Mouse (Mus musculus): ENCODE measurements around the gene Sdccag8. TPM values are rescaled to one million over a fixed set of nuclear protein-coding genes. Genes with fewer than 3 reads are reported as not detected.

Gene Sdccag8
- polyA plus RNA-seq, 1 experiment from 2014 or later: 14.6 TPM

DNA sequence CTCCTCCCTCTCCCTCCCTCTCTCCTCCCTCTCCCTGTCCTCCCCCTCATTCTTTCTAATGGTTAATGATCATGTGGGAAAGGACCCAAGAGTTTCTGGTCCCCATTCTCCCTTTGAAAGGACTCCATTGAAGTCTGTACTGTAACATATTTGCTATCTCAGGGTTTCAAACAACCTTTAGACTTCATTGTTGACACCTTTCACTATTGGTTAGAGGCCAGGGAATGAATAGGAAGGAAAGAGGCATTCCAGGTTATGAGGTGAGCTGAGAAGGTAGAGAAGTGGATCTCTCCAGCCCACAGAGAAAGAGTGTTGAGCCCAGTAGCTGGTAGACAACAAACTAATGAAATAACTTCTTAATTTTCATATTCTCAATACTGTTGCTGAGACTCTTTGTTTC, 59.7 kb downstream of the Sdccag8 start:
- Histone ChIP-seq H3K36me3 (ENCODE audit: control insufficient read depth, insufficient read depth, low read length) (no peaks in the 10 kb centered on the region), H3K4me1 (ENCODE audit: control insufficient read depth, insufficient read depth, low read length) (0 out of 2 replicates have a peak, but pooled peaks cover 2% of the 10 kb centered on the region), H3K4me2 (ENCODE audit: low read depth, severe bottlenecking) (no peak overlapping the region), H3K27me3 (ENCODE audit: control insufficient read depth, insufficient read depth, low read length) (no peaks in the 10 kb centered on the region), H3K9ac (ENCODE audit: low read length) (no peak overlapping the region), H3K4me3 (ENCODE audit: low read depth, low read length) (no peak overlapping the region), H3K9me3 (ENCODE audit: control insufficient read depth, low read length) (no peaks in the 10 kb centered on the region), H3K27ac (replicated peaks; ENCODE audit: low read depth, low read length) (no peak overlapping the region)
- ATAC-seq (ENCODE audit: insufficient number of reproducible peaks, low FRiP score, low TSS enrichment, low read depth) (no peak), DNase-seq (ENCODE audit: low spot score) (no peak)

DNA sequence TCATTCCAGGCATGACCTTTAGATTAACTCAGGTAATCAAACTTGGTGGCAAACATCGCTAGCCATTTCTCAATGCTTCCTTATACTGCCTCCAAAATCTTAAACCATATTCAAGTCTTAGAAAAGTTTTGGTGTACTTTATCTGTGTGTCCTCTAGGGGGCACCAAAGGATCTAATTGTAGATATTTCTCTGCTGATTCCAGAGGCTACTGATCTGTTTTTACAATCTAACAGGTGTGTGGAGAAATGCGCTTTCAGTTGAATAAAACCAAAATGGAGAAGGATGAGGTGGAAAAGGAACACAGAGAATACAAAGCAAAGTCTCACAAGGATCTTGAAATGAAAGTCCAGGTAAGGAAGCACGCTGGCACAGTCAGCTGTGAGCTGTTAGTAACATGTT, 63.3 kb downstream of the Sdccag8 start:
- no peak for ATAC-seq (ENCODE audit: insufficient number of reproducible peaks, low FRiP score, low TSS enrichment, low read depth)
- 41% methylated on average over 3 of the region's 3 CpGs for WGBS

DNA sequence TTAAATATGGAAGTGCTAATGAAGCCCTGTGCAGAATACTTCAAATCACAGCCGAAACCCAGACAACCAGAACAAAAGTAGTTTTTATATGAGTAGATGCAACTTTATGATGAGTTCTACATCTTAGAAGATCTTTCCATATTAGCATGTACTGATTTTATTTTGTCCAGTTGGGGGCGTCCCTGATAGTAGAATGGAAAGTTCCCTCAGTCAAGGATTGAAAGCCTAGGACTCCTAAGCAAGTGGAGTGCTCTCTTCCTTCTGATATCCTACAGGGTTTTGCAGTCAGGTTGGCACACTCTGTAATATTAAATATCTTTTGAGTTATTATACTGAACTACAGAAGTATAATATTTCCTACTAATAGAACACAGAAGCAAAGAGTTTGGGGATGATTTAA, 64.5 kb downstream of the Sdccag8 start:
- WGBS: 65% methylated on average over 2 of the region's 2 CpGs
- H3K4me3 ChIP-seq (ENCODE audit: low read depth, low read length): no peak overlapping the region
- ATAC-seq (ENCODE audit: insufficient number of reproducible peaks, low FRiP score, low TSS enrichment, low read depth): no peak
- DNase-seq (ENCODE audit: low spot score): peak; percentile 14
- no peak overlapping the region for H3K9ac ChIP-seq (ENCODE audit: low read length)
- H3K4me1 ChIP-seq (ENCODE audit: control insufficient read depth, insufficient read depth, low read length): no peaks in the 10 kb centered on the region
- H3K27ac ChIP-seq (replicated peaks; ENCODE audit: low read depth, low read length): no peak overlapping the region
- no peaks in the 10 kb centered on the region for H3K36me3 ChIP-seq (ENCODE audit: control insufficient read depth, insufficient read depth, low read length)
- no peak overlapping the region for H3K4me2 ChIP-seq (ENCODE audit: low read depth, severe bottlenecking)
- H3K27me3 ChIP-seq (ENCODE audit: control insufficient read depth, insufficient read depth, low read length): no peaks in the 10 kb centered on the region
- no peaks in the 10 kb centered on the region for H3K9me3 ChIP-seq (ENCODE audit: control insufficient read depth, low read length)

More for the DNA sequence above, 63.3 kb downstream of the Sdccag8 start:
- Histone ChIP-seq H3K36me3 (ENCODE audit: control insufficient read depth, insufficient read depth, low read length) (no peaks in the 10 kb centered on the region), H3K27ac (replicated peaks; ENCODE audit: low read depth, low read length) (no peak overlapping the region), H3K4me2 (ENCODE audit: low read depth, severe bottlenecking) (no peak overlapping the region), H3K9ac (ENCODE audit: low read length) (no peak overlapping the region), H3K9me3 (ENCODE audit: control insufficient read depth, low read length) (no peaks in the 10 kb centered on the region), H3K27me3 (ENCODE audit: control insufficient read depth, insufficient read depth, low read length) (no peaks in the 10 kb centered on the region), H3K4me3 (ENCODE audit: low read depth, low read length) (no peak overlapping the region), H3K4me1 (ENCODE audit: control insufficient read depth, insufficient read depth, low read length) (no peaks in the 10 kb centered on the region)
- DNase-seq (ENCODE audit: low spot score): peak; percentile 28

DNA sequence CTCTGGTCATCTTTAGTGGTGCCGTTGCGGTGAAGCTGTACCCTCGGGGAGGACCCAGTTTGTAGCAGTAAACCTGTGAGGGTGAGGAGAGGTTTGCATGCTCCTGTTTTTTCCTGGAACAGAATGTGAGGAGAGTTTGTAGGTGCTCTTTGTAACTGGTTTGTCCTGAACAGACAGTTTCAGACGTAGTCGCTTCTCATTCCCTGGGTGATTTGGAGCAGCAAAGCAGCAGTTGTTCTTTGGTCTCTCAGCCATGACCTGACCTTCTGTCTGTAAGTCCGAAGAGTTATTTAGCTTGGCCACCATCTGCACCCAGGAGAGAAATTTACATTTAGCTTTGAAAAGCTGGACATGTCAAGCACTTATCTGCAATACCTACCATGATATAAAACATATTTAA, 65.2 kb downstream of the Sdccag8 start:
- Histone ChIP-seq H3K4me2 (ENCODE audit: low read depth, severe bottlenecking) (no peak overlapping the region), H3K27ac (replicated peaks; ENCODE audit: low read depth, low read length) (no peak overlapping the region), H3K9ac (ENCODE audit: low read length) (no peak overlapping the region), H3K36me3 (ENCODE audit: control insufficient read depth, insufficient read depth, low read length) (no peaks in the 10 kb centered on the region), H3K9me3 (ENCODE audit: control insufficient read depth, low read length) (no peaks in the 10 kb centered on the region), H3K27me3 (ENCODE audit: control insufficient read depth, insufficient read depth, low read length) (no peaks in the 10 kb centered on the region), H3K4me3 (ENCODE audit: low read depth, low read length) (no peak overlapping the region), H3K4me1 (ENCODE audit: control insufficient read depth, insufficient read depth, low read length) (no peaks in the 10 kb centered on the region)
- DNase-seq (ENCODE audit: low spot score) (peak; percentile 17), ATAC-seq (ENCODE audit: insufficient number of reproducible peaks, low FRiP score, low TSS enrichment, low read depth) (no peak)
- WGBS: 85% methylated on average over 6 of the region's 6 CpGs

DNA sequence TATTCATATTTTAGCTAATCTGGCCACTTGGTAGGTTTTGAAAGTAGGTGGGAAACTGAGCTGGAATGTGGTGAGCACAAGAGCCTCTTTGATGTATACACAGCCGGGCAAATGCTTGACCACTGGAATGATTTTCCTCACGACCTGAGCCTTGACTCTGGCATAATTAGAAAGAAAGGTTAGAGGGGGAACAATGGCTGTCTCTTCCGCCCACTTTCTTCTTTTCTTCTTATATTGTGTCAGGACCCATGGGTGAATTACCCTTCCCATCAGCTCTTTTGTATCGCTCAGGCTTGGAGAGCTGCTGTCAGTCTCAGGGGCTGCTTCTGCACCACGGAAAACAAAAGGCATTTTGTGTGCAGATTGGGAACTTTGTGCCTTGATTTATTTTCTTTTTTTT, 65.6 kb downstream of the Sdccag8 start:
- no peak overlapping the region for H3K9ac ChIP-seq (ENCODE audit: low read length)
- H3K36me3 ChIP-seq (ENCODE audit: control insufficient read depth, insufficient read depth, low read length): no peaks in the 10 kb centered on the region
- no peaks in the 10 kb centered on the region for H3K4me1 ChIP-seq (ENCODE audit: control insufficient read depth, insufficient read depth, low read length)
- ATAC-seq (ENCODE audit: insufficient number of reproducible peaks, low FRiP score, low TSS enrichment, low read depth) (no peak), DNase-seq (ENCODE audit: low spot score) (peak; percentile 15)
- 52% methylated on average over 5 of the region's 5 CpGs for WGBS
- H3K9me3 ChIP-seq (ENCODE audit: control insufficient read depth, low read length): no peaks in the 10 kb centered on the region
- H3K4me3 ChIP-seq (ENCODE audit: low read depth, low read length): no peak overlapping the region
- H3K4me2 ChIP-seq (ENCODE audit: low read depth, severe bottlenecking): no peak overlapping the region
- H3K27ac ChIP-seq (replicated peaks; ENCODE audit: low read depth, low read length): no peak overlapping the region
- no peaks in the 10 kb centered on the region for H3K27me3 ChIP-seq (ENCODE audit: control insufficient read depth, insufficient read depth, low read length)

DNA sequence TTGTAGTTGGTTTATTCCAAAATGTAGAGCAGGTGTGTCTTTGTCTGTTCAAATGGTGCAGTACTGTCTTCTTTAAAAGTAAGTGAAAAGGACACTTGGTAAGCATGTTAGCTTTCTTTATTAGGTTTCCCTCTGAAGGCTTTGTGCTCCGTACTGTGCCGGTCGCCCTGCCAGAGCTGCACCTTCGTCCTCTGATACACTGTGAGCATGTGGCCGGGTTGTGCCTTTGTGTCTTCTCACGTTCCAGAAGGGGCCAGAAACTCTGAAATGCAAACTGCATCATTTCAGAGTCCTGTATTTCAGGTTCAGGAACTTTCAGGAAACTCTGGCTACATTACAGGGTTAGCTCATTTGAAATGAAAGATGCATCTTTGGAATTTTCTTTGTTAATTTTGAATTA, 66.5 kb downstream of the Sdccag8 start:
- Histone ChIP-seq H3K36me3 (ENCODE audit: control insufficient read depth, insufficient read depth, low read length) (no peaks in the 10 kb centered on the region), H3K9me3 (ENCODE audit: control insufficient read depth, low read length) (no peaks in the 10 kb centered on the region), H3K27ac (replicated peaks; ENCODE audit: low read depth, low read length) (no peak overlapping the region), H3K4me2 (ENCODE audit: low read depth, severe bottlenecking) (no peak overlapping the region), H3K9ac (ENCODE audit: low read length) (no peak overlapping the region), H3K4me1 (ENCODE audit: control insufficient read depth, insufficient read depth, low read length) (no peaks in the 10 kb centered on the region), H3K27me3 (ENCODE audit: control insufficient read depth, insufficient read depth, low read length) (no peaks in the 10 kb centered on the region), H3K4me3 (ENCODE audit: low read depth, low read length) (no peak overlapping the region)
- DNase-seq (ENCODE audit: low spot score): peak; percentile 15
- 78% methylated on average over 6 of the region's 6 CpGs for WGBS
- no peak for ATAC-seq (ENCODE audit: insufficient number of reproducible peaks, low FRiP score, low TSS enrichment, low read depth)

DNA sequence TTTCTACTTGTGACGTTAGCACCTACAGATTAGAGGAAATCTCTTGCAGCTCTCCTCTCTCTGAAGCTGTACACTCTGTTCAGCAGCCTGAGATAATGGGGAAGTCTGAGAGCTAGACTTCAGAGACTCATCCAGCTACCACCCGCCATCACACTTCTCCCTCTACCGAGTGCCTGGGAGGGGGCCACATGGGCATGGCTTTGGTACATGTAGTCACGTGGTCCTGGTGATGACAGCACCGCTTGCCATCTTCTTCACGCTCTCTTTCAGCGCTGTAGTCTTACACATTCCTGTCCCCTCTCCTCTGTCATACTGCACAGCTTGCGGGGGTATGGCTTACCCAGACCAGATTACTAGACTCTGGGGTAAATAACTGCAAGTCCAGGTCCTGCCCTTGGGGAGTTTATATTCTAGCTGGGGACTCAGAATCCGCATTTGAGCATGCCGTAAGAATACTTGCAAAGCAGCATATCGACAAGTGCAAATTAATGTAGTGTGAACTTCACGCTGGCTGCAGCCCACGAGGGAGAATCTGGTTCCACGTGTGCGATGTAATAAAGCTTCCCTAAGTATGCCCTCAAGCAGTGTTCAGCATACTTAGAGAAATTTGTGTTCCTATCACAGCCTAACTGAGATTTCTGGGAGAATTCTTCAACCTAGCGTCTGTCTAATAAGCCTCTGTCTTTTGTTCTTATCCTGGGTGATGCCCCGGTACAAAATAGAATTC, 70.9 kb downstream of the Sdccag8 start:
- 70% methylated on average over 17 of the region's 17 CpGs for WGBS
- Histone ChIP-seq H3K4me3 (ENCODE audit: low read depth, low read length) (no peak overlapping the region), H3K36me3 (ENCODE audit: control insufficient read depth, insufficient read depth, low read length) (no peaks in the 10 kb centered on the region), H3K4me2 (ENCODE audit: low read depth, severe bottlenecking) (no peak overlapping the region), H3K4me1 (ENCODE audit: control insufficient read depth, insufficient read depth, low read length) (no peaks in the 10 kb centered on the region), H3K27me3 (ENCODE audit: control insufficient read depth, insufficient read depth, low read length) (no peaks in the 10 kb centered on the region), H3K9me3 (ENCODE audit: control insufficient read depth, low read length) (no peaks in the 10 kb centered on the region), H3K27ac (replicated peaks; ENCODE audit: low read depth, low read length) (no peak overlapping the region), H3K9ac (ENCODE audit: low read length) (no peak overlapping the region)
- no peak for ATAC-seq (ENCODE audit: insufficient number of reproducible peaks, low FRiP score, low TSS enrichment, low read depth)
- peak; percentile 20 for DNase-seq (ENCODE audit: low spot score)

DNA sequence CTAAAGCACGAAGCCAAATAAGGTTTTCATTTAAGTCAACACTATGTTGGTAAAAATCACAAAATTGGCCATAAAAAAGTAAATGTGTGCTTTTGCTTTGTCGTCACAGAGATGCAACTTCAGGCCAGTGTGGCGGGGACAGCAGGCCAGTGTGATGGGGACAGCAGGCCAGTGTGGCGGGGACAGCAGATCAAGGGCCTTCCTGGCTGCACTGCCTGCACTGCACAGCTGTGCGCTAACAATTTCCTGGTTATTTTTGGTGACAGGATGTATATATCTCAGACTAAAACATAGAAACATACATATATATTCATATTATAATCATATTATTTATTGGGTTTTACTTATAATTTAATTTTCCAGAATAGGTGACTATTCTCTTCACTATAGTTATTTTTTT, 71.5 kb downstream of the Sdccag8 start:
- no peak overlapping the region for H3K4me2 ChIP-seq (ENCODE audit: low read depth, severe bottlenecking)
- no peak overlapping the region for H3K4me3 ChIP-seq (ENCODE audit: low read depth, low read length)
- WGBS: 84% methylated on average over 5 of the region's 5 CpGs
- no peak overlapping the region for H3K27ac ChIP-seq (replicated peaks; ENCODE audit: low read depth, low read length)
- H3K9me3 ChIP-seq (ENCODE audit: control insufficient read depth, low read length): no peaks in the 10 kb centered on the region
- no peak for DNase-seq (ENCODE audit: low spot score)
- H3K4me1 ChIP-seq (ENCODE audit: control insufficient read depth, insufficient read depth, low read length): no peaks in the 10 kb centered on the region
- no peak for ATAC-seq (ENCODE audit: insufficient number of reproducible peaks, low FRiP score, low TSS enrichment, low read depth)
- no peaks in the 10 kb centered on the region for H3K36me3 ChIP-seq (ENCODE audit: control insufficient read depth, insufficient read depth, low read length)
- H3K9ac ChIP-seq (ENCODE audit: low read length): no peak overlapping the region
- H3K27me3 ChIP-seq (ENCODE audit: control insufficient read depth, insufficient read depth, low read length): no peaks in the 10 kb centered on the region

DNA sequence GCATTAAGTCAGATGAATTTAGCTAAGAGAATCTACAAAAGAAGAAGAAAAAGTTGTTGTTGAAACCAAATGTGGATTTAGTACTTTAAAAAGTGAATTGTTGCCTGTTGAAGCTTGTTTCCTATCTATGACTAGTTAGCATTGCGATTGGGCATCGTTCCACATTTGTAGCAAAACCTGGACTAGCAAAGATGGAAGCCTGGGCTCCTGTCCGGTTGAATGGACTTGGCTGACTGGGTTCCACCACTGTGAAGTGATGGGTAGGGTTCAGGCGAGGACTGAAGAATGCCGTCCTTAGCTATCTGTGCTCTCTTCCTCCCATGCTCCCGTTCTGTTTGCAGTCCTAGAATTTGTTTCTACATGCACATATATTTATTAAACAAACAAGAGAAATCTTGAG, 89.3 kb downstream of the Sdccag8 start:
- H3K4me1 ChIP-seq (ENCODE audit: control insufficient read depth, insufficient read depth, low read length): no peaks in the 10 kb centered on the region
- H3K9ac ChIP-seq (ENCODE audit: low read length): no peak overlapping the region
- H3K9me3 ChIP-seq (ENCODE audit: control insufficient read depth, low read length): no peaks in the 10 kb centered on the region
- H3K27ac ChIP-seq (replicated peaks; ENCODE audit: low read depth, low read length): no peak overlapping the region
- no peaks in the 10 kb centered on the region for H3K36me3 ChIP-seq (ENCODE audit: control insufficient read depth, insufficient read depth, low read length)
- DNase-seq (ENCODE audit: low spot score) (no peak), ATAC-seq (ENCODE audit: insufficient number of reproducible peaks, low FRiP score, low TSS enrichment, low read depth) (no peak)
- no peaks in the 10 kb centered on the region for H3K27me3 ChIP-seq (ENCODE audit: control insufficient read depth, insufficient read depth, low read length)
- no peak overlapping the region for H3K4me2 ChIP-seq (ENCODE audit: low read depth, severe bottlenecking)
- H3K4me3 ChIP-seq (ENCODE audit: low read depth, low read length): no peak overlapping the region
- WGBS: 87% methylated on average over 6 of the region's 6 CpGs

All from limb, embryonic 11.5 days (tissue).